Mouse (Mus musculus) forebrain, embryonic 15.5 days (tissue): ENCODE data around the gene Cela1. TPM values are rescaled to one million over a fixed set of nuclear protein-coding genes. Genes with fewer than 3 reads are reported as not detected.

Experiments
- ATAC-seq: fragments of 200-750 bp; cut with Nextera tagmentation; replicated peaks from 2 replicates; pipeline ENCODE4 v1.8.0; 2017; ENCODE audit warnings: mild to moderate bottlenecking, moderate TSS enrichment, moderate library complexity
- H3K27ac ChIP-seq: fragments of 300-500 bp; sonication (generic); replicated peaks from 2 replicates; pipeline ENCODE4 v1.5.1; 2015; ENCODE audit warnings: mild to moderate bottlenecking, inconsistent platforms
- H3K27me3 ChIP-seq: fragments of 300-500 bp; sonication (generic); 2 replicates; pipeline ENCODE4 v1.6.1; 2015; ENCODE audit warnings: inconsistent platforms
- H3K36me3 ChIP-seq: fragments of 300-500 bp; sonication (generic); 2 replicates; pipeline ENCODE4 v1.6.1; 2015; ENCODE audit warnings: mild to moderate bottlenecking, inconsistent platforms
- H3K4me1 ChIP-seq: fragments of 300-500 bp; sonication (generic); 2 replicates; pipeline ENCODE4 v1.6.1; 2015; ENCODE audit warnings: inconsistent platforms
- H3K4me2 ChIP-seq: fragments of 300-500 bp; sonication (generic); replicated peaks from 2 replicates; pipeline ENCODE4 v1.6.1; 2015; ENCODE audit warnings: mild to moderate bottlenecking, inconsistent platforms
- H3K4me3 ChIP-seq: fragments of 300-500 bp; sonication (generic); 2 replicates; pipeline ENCODE4 v1.5.1; 2015; ENCODE audit warnings: mild to moderate bottlenecking, inconsistent platforms
- H3K9ac ChIP-seq: fragments of 300-500 bp; sonication (generic); replicated peaks from 2 replicates; pipeline ENCODE4 v1.6.1; 2015; ENCODE audit warnings: mild to moderate bottlenecking, inconsistent platforms
- H3K9me3 ChIP-seq: fragments of 300-500 bp; sonication (generic); 2 replicates; pipeline ENCODE4 v1.6.1; 2016; ENCODE audit warnings: inconsistent platforms
- WGBS: fragments of 180-500 bp; shearing (Covaris S2); methylation state at CpG from one replicate; pipeline ENCODE4 v1.1.7; 2015; ENCODE audit warnings: mixed read lengths; 5-methylcytosine and 5-hydroxymethylcytosine counted together
- polyA plus RNA-seq: library from polyadenylated mRNA; unstranded; fragments of >200 nt; fragmentation: Nextera tagmentation; extraction: Ambion mirVana; gene quantifications from 2 replicates; pipeline ENCODE4 v1.2.1, GENCODE M21; 2015

Cela1 gene
- polyA plus RNA-seq, 1 experiment from 2014 or later: 0.43 TPM

- H3K36me3 ChIP-seq: no peaks in the 10 kb centered on the region
- H3K4me2 ChIP-seq: no peak overlapping the region
- no peak overlapping the region for H3K27ac ChIP-seq
- H3K4me1 ChIP-seq: peaks cover 10% of the 10 kb centered on the region
- H3K27me3 ChIP-seq: peaks cover 26% of the 10 kb centered on the region
- no peak overlapping the region for H3K9ac ChIP-seq
- H3K9me3 ChIP-seq: no peaks in the 10 kb centered on the region
- ATAC-seq: no peak
- no peak overlapping the region for H3K4me3 ChIP-seq
- WGBS: 76% methylated on average over 15 of the region's 16 CpGs
These were observed 46.4 kb downstream of the Cela1 start for GRCm38 (mm10) chr15:100641226-100641810.

DNA sequence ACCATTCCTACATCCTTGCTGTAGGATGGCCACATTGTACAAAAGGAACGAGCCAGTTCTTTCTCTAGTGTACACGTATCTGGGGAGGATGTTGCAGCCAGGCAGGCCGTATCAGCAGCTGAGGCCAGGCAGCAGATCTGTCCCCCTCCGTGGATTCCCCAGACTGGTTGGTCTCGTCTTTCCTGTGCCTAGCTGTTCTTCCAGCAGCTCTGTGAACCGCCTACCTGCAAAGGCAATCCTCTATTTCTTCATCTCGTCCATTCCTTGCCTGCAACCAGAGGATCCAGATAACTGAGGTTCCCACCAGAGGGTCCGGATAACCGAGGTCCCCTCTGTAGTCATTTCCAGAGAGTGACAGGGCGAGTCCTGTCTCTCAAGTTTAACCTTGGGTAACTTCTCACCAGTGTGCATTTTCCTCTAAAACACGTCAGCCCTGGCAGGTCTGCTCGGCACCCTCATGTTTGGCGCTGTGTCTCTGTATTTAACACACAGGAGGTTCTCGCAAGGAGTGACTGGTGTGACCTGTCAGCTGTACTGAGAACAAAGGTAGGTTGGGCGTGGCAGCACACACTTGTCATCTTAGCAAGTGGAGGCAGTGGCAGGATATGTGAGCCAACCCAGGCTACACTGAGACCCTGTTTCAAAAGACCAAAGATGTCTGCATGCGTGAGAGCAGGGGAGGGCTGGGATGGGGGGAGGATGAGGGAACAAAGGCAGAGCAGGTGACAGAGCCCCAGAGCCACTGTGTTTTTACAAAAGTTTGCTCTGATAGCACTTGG, 47.6 kb downstream of the Cela1 start:
- H3K27me3 ChIP-seq: peaks cover 38% of the 10 kb centered on the region
- H3K4me2 ChIP-seq: no peak overlapping the region
- no peak overlapping the region for H3K27ac ChIP-seq
- H3K9ac ChIP-seq: no peak overlapping the region
- no peaks in the 10 kb centered on the region for H3K36me3 ChIP-seq
- H3K4me3 ChIP-seq: no peak overlapping the region
- H3K4me1 ChIP-seq: peaks cover 12% of the 10 kb centered on the region
- no peak for ATAC-seq
- WGBS: 75% methylated on average over 16 of the region's 16 CpGs
- H3K9me3 ChIP-seq: no peaks in the 10 kb centered on the region

GRCm38 (mm10) chr15:100637661-100638060, 50.1 kb downstream of the Cela1 start:
- no peak overlapping the region for H3K4me3 ChIP-seq
- no peak overlapping the region for H3K27ac ChIP-seq
- peaks cover 12% of the 10 kb centered on the region for H3K4me1 ChIP-seq
- no peak overlapping the region for H3K4me2 ChIP-seq
- ATAC-seq: no peak
- WGBS: 20% methylated on average over 6 of the region's 6 CpGs
- H3K36me3 ChIP-seq: no peaks in the 10 kb centered on the region
- H3K27me3 ChIP-seq: peaks cover 52% of the 10 kb centered on the region
- no peak overlapping the region for H3K9ac ChIP-seq
- no peaks in the 10 kb centered on the region for H3K9me3 ChIP-seq

- 0 out of 2 replicates have a peak within 1 kb of the TSS, but pooled peaks have one; percentile 9 for H3K9ac ChIP-seq
- H3K36me3 ChIP-seq: no peaks in the 10 kb centered on the region
- WGBS: under 1% methylated on average over 72 of the region's 77 CpGs
- H3K4me1 ChIP-seq: peaks cover 12% of the 10 kb centered on the region
- H3K4me2 ChIP-seq: peak within 1 kb of the TSS; percentile 66
- peak within 1 kb of the TSS; percentile 40 for H3K4me3 ChIP-seq
- no peaks in the 10 kb centered on the region for H3K9me3 ChIP-seq
- peaks cover 52% of the 10 kb centered on the region for H3K27me3 ChIP-seq
- no peak within 1 kb of the TSS for H3K27ac ChIP-seq
- no peak for ATAC-seq
These were observed 50.8 kb downstream of the Cela1 start, which contains the start of gene Smagp for GRCm38 (mm10) chr15:100636700-100637501. Gene Smagp, minus strand, starts transcription at chr15:100636940.

DNA sequence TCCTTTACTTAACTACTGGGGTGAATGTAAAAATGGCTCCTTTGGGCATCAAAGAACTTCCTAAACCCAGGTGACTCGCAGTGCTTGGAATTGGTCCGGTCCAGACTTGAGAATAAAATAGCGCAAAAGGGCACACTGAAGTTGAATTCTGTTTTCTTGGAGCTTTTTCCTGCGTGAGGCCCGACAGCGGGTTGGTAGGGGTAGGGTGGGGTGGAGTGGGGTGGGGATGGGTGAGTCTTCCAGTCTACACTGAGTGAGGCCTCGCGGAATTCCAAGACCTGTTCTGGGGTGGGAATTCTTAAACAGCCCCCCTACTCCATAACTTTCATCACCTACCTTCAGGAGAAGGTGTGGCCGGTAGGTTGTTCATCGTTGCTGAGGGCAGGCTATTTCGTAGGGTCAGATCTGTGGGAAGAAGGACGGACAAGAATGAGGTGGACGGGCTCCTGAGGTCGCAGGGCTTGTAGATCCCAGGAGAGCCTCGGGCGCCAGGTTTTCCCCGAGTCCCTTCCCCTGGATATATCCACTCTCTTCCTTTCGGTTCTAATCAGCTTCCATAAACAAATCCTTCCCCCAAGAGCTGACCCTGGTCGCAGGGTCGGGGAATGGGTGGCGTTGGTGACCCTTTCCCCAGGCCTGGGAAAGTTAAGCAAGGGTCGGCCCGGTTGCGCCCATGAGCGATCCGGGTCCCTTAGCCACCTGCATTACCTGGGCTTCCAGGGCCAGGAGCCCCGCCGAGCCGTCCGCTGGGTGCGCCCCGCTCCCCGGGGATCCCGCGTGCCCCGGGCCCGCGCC, 51.7 kb downstream of the Cela1 start:
- H3K4me1 ChIP-seq: peaks cover 12% of the 10 kb centered on the region
- H3K4me2 ChIP-seq: peak overlapping the region; percentile 66
- H3K27me3 ChIP-seq: peaks cover 52% of the 10 kb centered on the region
- no peaks in the 10 kb centered on the region for H3K36me3 ChIP-seq
- no peak overlapping the region for H3K27ac ChIP-seq
- 0 out of 2 replicates have a peak overlapping the region, but pooled peaks have one; percentile 9 for H3K9ac ChIP-seq
- ATAC-seq: no peak
- H3K4me3 ChIP-seq: peak overlapping the region; percentile 40
- no peaks in the 10 kb centered on the region for H3K9me3 ChIP-seq
- 4% methylated on average over 37 of the region's 38 CpGs for WGBS

DNA sequence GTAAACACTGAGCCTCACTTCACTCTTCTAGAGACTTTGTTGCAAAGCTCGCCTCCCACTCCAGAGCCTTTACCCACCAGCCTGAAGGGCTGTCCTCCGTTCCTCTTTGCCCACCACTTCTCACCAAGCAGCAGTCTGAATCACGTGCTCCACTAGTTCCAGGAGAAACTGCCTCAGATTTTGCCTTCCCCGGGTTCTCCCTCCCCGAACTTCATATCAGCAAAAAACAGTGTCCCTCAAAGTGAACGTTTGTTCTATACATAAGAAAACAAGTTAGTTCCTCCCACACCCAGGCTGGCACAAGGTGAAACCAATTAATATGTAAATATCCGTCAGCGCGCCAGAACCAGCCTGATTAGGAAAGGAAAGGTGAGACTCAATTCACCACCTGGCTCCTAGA, 52.5 kb downstream of the Cela1 start:
- H3K4me3 ChIP-seq: no peak overlapping the region
- H3K9ac ChIP-seq: no peak overlapping the region
- H3K36me3 ChIP-seq: no peaks in the 10 kb centered on the region
- 7% methylated on average over 9 of the region's 9 CpGs for WGBS
- no peaks in the 10 kb centered on the region for H3K9me3 ChIP-seq
- H3K27me3 ChIP-seq: peaks cover 52% of the 10 kb centered on the region
- H3K4me1 ChIP-seq: peaks cover 12% of the 10 kb centered on the region
- H3K4me2 ChIP-seq: no peak overlapping the region
- no peak overlapping the region for H3K27ac ChIP-seq
- no peak for ATAC-seq

- peaks cover 46% of the 10 kb centered on the region for H3K27me3 ChIP-seq
- no peak for ATAC-seq
- 83% methylated on average over 10 of the region's 10 CpGs for WGBS
- H3K27ac ChIP-seq: no peak overlapping the region
- H3K4me1 ChIP-seq: peaks cover 12% of the 10 kb centered on the region
- H3K9me3 ChIP-seq: no peaks in the 10 kb centered on the region
- H3K4me2 ChIP-seq: no peak overlapping the region
- no peaks in the 10 kb centered on the region for H3K36me3 ChIP-seq
- no peak overlapping the region for H3K4me3 ChIP-seq
- no peak overlapping the region for H3K9ac ChIP-seq
These were observed 54.4 kb downstream of the Cela1 start for GRCm38 (mm10) chr15:100633341-100633740.

DNA sequence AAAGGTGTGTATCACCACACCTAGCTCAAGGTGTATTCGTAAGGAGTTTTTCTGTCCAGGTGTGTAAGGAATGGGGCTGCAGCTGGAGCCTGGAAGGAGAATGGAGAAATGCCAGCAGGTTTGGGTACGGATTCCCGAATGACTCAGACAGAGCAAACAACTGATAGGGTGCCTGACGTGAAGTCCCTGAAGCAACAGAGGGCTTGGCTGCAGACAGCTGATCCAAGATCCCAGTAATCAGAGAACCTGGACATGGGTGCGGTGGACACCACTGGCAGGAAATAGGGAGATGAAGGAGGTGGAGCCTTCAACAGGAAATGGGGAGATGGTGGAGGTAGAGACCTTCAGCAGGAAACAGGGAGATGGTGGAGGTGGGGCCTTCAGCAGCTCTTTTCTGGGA, 55.4 kb downstream of the Cela1 start:
- H3K36me3 ChIP-seq: no peaks in the 10 kb centered on the region
- no peak overlapping the region for H3K9ac ChIP-seq
- no peaks in the 10 kb centered on the region for H3K9me3 ChIP-seq
- WGBS: 89% methylated on average over 5 of the region's 5 CpGs
- peaks cover 12% of the 10 kb centered on the region for H3K4me1 ChIP-seq
- no peak overlapping the region for H3K27ac ChIP-seq
- ATAC-seq: no peak
- no peak overlapping the region for H3K4me3 ChIP-seq
- H3K4me2 ChIP-seq: no peak overlapping the region
- peaks cover 35% of the 10 kb centered on the region for H3K27me3 ChIP-seq

DNA sequence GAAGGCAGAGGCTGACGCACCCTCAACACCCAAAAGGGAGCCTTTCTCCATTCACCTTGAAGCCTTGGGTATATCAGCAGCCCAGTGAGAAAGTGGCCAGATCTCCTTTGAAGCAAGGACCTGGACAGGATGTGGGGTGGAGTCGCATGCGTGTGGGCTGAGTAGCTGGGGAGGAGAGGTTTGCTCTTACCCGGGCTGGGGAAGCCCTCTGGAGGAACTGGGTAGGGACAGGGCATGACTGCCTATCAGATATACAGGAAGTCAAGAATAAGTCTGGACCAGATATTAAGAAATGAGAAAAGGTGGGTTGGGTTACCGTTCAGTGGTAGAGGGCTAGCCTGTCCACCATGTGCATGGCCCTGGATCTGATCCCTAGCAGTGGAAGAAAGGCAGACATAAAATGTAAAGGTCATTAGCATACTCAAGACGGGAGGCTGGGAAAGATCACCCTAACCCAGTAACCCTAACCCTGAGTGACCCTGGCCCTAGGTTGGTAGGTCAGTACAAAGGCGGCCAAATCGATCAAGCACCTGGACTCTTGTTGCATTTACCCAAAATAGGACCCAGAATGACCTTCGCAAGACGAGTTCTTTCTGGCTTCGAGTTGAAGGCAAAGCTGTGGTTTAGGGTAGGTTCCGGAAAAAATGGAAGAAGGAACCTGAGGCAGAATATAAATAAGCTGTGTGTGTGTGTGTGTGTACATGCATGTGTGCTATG, 56.1 kb downstream of the Cela1 start:
- H3K9ac ChIP-seq: no peak overlapping the region
- H3K9me3 ChIP-seq: no peaks in the 10 kb centered on the region
- 90% methylated on average over 12 of the region's 12 CpGs for WGBS
- peaks cover 28% of the 10 kb centered on the region for H3K27me3 ChIP-seq
- H3K27ac ChIP-seq: no peak overlapping the region
- no peak overlapping the region for H3K4me2 ChIP-seq
- H3K4me3 ChIP-seq: no peak overlapping the region
- ATAC-seq: no peak
- H3K4me1 ChIP-seq: peaks cover 5% of the 10 kb centered on the region
- H3K36me3 ChIP-seq: no peaks in the 10 kb centered on the region

- WGBS: 48% methylated on average over 3 of the region's 3 CpGs
- Histone ChIP-seq H3K27ac (no peak overlapping the region), H3K4me2 (no peak overlapping the region), H3K9me3 (no peaks in the 10 kb centered on the region), H3K9ac (no peak overlapping the region), H3K4me3 (no peak overlapping the region), H3K36me3 (no peaks in the 10 kb centered on the region), H3K27me3 (peaks cover 13% of the 10 kb centered on the region), H3K4me1 (no peaks in the 10 kb centered on the region)
- no peak for ATAC-seq
These were observed 57.6 kb downstream of the Cela1 start for GRCm38 (mm10) chr15:100630126-100630525.

- Histone ChIP-seq H3K9ac (no peak overlapping the region), H3K4me1 (no peaks in the 10 kb centered on the region), H3K27me3 (peaks cover 3% of the 10 kb centered on the region; the same call in 1 of the 2 replicates), H3K4me3 (no peak overlapping the region), H3K4me2 (no peak overlapping the region), H3K36me3 (no peaks in the 10 kb centered on the region), H3K9me3 (no peaks in the 10 kb centered on the region), H3K27ac (no peak overlapping the region)
- no peak for ATAC-seq
- 56% methylated on average over 7 of the region's 7 CpGs for WGBS
These were observed 58.9 kb downstream of the Cela1 start for GRCm38 (mm10) chr15:100628797-100629196.
